Mouse (Mus musculus) thymus, postnatal 10 days (tissue): ENCODE measurements around the gene Msx1.

Experiments
- DNase-seq, 2 experiments: peaks; one replicate each; pipeline ENCODE4 v3.0.0; 2021; ENCODE audit warnings: low spot score in 2 of 2

The Msx1 gene

DNA sequence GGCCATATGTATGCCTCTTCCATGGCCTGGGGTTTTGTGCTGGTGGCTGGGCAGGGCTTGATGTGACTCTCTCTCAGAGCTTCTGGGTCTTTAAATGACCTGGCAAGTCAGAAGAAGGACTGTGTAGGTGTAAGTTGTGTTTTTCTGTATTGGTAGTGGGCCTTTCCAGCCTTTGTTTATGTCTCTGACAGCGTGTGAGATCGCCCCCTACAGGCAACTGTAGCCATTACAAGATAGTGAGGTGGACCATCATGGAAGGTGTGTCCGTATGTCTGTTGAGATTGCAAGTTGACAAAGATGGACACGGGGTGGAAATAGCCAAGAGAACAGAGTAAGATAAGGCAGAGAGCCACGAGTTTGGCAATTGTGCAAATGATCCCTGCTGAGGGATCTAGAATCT, 32.2 kb downstream of the Msx1 start:
- DNase-seq, result no peak

- no peak for DNase-seq
These were observed 39.5 kb downstream of the Msx1 start for GRCm38 (mm10) chr5:37784847-37785391.

GRCm38 (mm10) chr5:37783306-37783705, 41.1 kb downstream of the Msx1 start:
- DNase-seq, result no peak

GRCm38 (mm10) chr5:37775681-37776080, 48.7 kb downstream of the Msx1 start:
- DNase-seq, result no peak

DNA sequence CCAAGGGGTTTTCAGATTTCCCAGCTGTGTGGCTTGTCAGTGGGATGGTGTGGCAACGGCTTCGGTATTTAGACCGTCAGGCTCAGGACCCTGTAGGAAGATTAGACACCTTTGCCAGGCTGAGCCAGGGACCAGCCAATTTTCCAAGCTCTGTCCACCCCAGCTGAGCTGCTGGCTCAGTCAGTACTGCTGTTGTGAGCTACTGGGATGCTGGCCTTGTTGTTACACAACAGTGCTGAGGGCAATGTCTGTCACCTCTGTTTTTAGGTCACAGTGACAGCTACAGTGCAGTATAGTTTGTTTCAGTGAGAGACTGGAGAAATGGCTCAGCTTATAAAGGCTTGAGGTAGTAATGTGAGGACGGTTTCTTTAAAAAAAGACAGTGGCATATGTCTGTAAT, 50.4 kb downstream of the Msx1 start:
- DNase-seq, result no peak

GRCm38 (mm10) chr5:37770870-37771269, 53.5 kb downstream of the Msx1 start:
- no peak for DNase-seq
